In genomic region chr8:91019726-91020125, GRCm38 (mm10) we compare ENCODE assay signal across 8 mouse cellular contexts. TPM values are rescaled to one million over a fixed set of nuclear protein-coding genes. Genes with fewer than 3 reads are reported as not detected.
A peak's percentile ranks its signal among the peaks of the same experiment; 100 is the strongest.
DNase-seq lines count a peak whose midpoint lies in the region; ATAC-seq and TF ChIP-seq lines count a peak whose summit lies in the region.
"Had no signal": no experiment of that assay in that cellular context is flagged by ENCODE, and none has a peak within 500 bp of the region (broad histone marks: within the 10 kb centered on the region; RNA-seq: fewer than 3 reads in every experiment).

No protein-coding gene starts in this region.

- in situ Hi-C loops in Patski (cut with MboI; ENCODE audit: low pct_unique_long_range_greater_than_20kb), result loop anchor here (10.0 to 25.0 kb wide), 3 partner anchors 195 to 1182 kb away; partner anchors contain the start of gene Chd9

- no peaks in the 10 kb centered on the region for H3K4me1 ChIP-seq in lung, postnatal 0 days (ENCODE audit: insufficient read depth, low read depth, low read length)
- H3K4me1 ChIP-seq: limb, embryonic 15.5 days had no signal

- H3K9ac ChIP-seq in lung, postnatal 0 days (replicated peaks; ENCODE audit: low read depth), result no peak overlapping the region
- H3K9ac ChIP-seq: limb, embryonic 15.5 days had no signal

- H3K36me3 ChIP-seq in lung, postnatal 0 days (ENCODE audit: insufficient read depth, low read length), result peaks cover 39% of the 10 kb centered on the region

- no peak overlapping the region for H3K4me2 ChIP-seq in lung, postnatal 0 days (replicated peaks; ENCODE audit: low read depth, low read length)
- H3K4me2 ChIP-seq: limb, embryonic 15.5 days had no signal

- DNase-seq in CD8-positive naive resting alpha-beta T cell, adult 2 months (ENCODE audit: low read depth in 2 of 2, low spot score in 2 of 2), result peak; percentile 60 to 65
- DNase-seq in Patski (ENCODE audit: low read depth, low spot score), result no peak
- peak; percentile 76 for DNase-seq in cerebellum, adult 9-10 months
- peak; percentile 57 to 64 for DNase-seq in frontal cortex, postnatal 36 days (ENCODE audit: low spot score in 2 of 2)
- DNase-seq in kidney, postnatal 25 days, result peak; percentile 55 to 61
- peak; percentile 85 for DNase-seq in lung, postnatal 0 days (ENCODE audit: low spot score)
- peak; percentile 80 for DNase-seq in right cerebral cortex, postnatal 4 days

- TF ChIP-seq CTCF in Patski (IDR thresholded peaks at IDR 0.05), result peak; percentile 77
- TF ChIP-seq CTCF in lung, postnatal 0 days (IDR thresholded peaks at IDR 0.05), result peak; percentile 90

- WGBS in lung, postnatal 0 days, result 3% methylated on average over 2 of the region's 2 CpGs

- POLR2A ChIA-PET in Patski (lab: Charles Lee), result no interaction called here

- H3K27me3 ChIP-seq in Patski, result no peaks in the 10 kb centered on the region
- no peaks in the 10 kb centered on the region for H3K27me3 ChIP-seq in lung, postnatal 0 days (replicated peaks; ENCODE audit: insufficient read depth, low read length)
- H3K27me3 ChIP-seq: limb, embryonic 15.5 days had no signal

- CTCF ChIA-PET in Patski (lab: Charles Lee), result interaction anchor here (0.8 to 1.7 kb wide), 8 partner anchors 9 to 226 kb away, joined by 3 to 7 read pairs (median 3); no protein-coding TSS in a partner anchor

- no peak for TF ChIP-seq EP300 in lung, postnatal 0 days (IDR thresholded peaks at IDR 0.05)

- no peak overlapping the region for H3K27ac ChIP-seq in lung, postnatal 0 days (ENCODE audit: low read length)
- H3K27ac ChIP-seq: limb, embryonic 15.5 days had no signal

- H3K4me3 ChIP-seq in lung, postnatal 0 days (ENCODE audit: low read depth, low read length), result no peak overlapping the region
- H3K4me3 ChIP-seq: limb, embryonic 15.5 days had no signal

- no peaks in the 10 kb centered on the region for H3K9me3 ChIP-seq in lung, postnatal 0 days (ENCODE audit: low read length)
- H3K9me3 ChIP-seq: limb, embryonic 15.5 days had no signal

- ATAC-seq in Patski, result no peak
- ATAC-seq in lung, postnatal 0 days, result peak; percentile 47; the same call in 1 of the 2 replicates

RNA-seq across cellular contexts. Expression of gene Rbl2, which starts 50.1 kb away (rescaled TPM):
- polyA plus RNA-seq in Patski (2021), result 52.7 TPM
- polyA plus RNA-seq in lung, postnatal 0 days (2015; fragmentation: Nextera tagmentation; extraction: Ambion mirVana), result 13.7 and 13.8 TPM in 2 replicates
